Mouse (Mus musculus) c-Kit-positive CD71-negative TER-119-negative erythroid progenitor cells, embryonic 14.5 days (primary cell): Measurements from ENCODE around the gene Tnfrsf13b.
A peak's percentile ranks its signal among the peaks of the same experiment; 100 is the strongest.

Source experiments
- DNase-seq: peaks from one replicate; pipeline ENCODE4 v3.0.0-alpha.2; 2013; ENCODE audit warnings: low read depth

Tnfrsf13b gene

GRCm38 (mm10) chr11:61126606-61127355 is at the start of gene Tnfrsf13b:
Gene Tnfrsf13b (plus strand): TSS chr11:61126755.
- no peak for DNase-seq

DNA sequence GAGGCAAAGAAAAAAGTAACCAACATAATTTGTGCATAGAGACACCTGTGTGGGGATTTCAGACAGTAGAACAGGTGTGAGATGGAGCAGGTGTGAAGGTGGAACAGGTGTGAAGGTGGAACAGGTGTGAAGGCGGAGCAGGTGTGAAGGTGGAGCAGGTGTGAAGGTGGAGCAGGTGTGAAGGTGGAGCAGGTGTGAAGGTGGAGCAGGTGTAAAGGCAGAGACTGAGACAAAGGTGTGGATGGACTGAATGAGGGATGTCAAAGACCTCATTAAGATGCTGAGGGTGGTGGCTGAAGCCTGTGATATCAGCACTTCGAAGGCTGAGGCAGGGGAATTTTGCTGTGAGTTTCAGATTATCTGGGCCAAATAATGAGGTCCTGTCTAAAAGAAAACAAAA is 44.9 kb upstream of the Tnfrsf13b start:
- no peak for DNase-seq

DNA sequence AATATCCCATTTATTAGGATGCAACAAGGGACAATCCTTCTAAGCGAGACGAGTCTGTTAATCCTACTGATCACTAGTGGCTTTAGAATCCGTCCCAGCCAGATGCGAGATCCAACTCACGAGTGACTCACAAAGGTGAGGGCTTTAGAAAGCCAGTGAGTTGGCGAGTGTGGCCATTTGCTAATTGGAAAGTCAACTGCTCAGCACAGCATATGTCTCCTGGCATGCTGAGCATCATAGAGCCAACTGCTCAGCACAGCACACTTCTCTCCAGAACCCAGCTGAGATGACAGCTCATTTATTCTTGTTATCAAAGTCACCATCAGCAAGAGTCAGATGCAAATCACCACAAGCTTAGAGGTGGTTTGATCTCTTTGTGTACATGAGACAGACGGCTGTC is 36.4 kb upstream of the Tnfrsf13b start:
- DNase-seq: no peak

GRCm38 (mm10) chr11:61091192-61091591 is 35.4 kb upstream of the Tnfrsf13b start:
- DNase-seq: no peak

GRCm38 (mm10) chr11:61091642-61092262 is 34.8 kb upstream of the Tnfrsf13b start:
- peak; percentile 44 for DNase-seq

- DNase-seq: no peak
Measured at GRCm38 (mm10) chr11:61098046-61098445, 28.5 kb upstream of the Tnfrsf13b start.

- DNase-seq: no peak
Measured at GRCm38 (mm10) chr11:61102397-61103339, 23.9 kb upstream of the Tnfrsf13b start.

GRCm38 (mm10) chr11:61104241-61104901 is 22.2 kb upstream of the Tnfrsf13b start:
- peak; percentile 87 for DNase-seq

DNA sequence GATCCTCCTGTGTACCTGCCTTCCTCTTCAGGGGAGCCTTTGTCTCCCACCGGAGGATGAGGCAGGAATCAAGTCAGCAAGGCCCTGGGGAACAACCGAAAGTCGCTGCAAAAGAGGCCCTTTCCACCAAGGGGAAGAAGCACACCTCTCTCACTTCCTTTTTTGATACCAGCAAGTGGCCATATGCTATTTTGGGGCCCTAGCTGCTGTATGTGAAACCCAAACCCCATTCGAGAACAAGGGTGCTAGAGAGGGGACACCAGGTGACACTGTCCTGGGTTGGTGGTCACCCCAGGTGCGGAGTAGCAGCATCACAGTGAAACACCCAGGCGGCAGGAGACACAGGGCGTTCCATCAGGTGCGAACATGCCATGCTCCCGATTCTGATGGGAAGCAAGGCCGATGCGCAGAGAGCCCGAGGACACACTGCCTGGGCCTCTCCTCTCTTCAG is 17.6 kb upstream of the Tnfrsf13b start:
- DNase-seq: no peak

- DNase-seq: no peak
Measured at GRCm38 (mm10) chr11:61109707-61110106, 16.8 kb upstream of the Tnfrsf13b start.

DNA sequence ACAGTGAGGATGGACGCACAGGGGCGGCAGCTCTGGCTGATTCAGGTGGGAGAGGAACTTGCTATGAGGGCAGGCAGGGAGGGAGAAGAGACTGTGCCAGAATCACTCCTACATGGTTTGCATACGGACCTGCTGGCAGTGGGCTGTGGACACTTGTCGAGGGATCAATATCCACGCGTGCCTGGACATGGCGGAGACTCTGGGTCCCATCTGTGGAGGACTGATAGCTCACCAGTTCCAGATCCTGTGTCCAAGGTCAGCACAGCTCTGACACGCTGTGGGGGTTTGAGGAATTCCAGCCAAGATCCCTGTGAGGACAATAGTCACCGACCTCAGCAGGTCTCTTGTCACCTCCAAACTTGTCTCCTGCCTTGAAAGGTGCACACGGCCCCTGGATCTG is 16.4 kb upstream of the Tnfrsf13b start:
- DNase-seq: no peak

GRCm38 (mm10) chr11:61110928-61111327 is 15.6 kb upstream of the Tnfrsf13b start:
- no peak for DNase-seq

DNA sequence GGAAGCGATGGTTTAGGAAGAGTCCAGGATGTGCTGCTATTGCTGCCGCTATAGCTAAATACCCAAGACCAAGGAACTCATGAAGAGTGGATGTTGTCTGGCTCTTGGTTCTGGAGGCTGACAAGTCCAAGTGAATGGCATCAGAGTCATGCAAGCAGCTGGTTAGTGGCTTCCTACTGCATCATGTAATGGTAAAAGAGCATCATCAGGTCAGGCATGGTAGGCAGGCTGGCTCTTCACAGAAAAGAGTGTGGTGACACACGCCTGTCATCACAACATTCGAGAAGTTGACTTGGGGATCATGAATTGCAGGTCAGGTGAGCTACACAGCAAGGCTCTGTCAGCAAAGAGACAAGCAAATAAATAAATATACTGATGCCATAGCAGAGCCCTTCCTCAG is 15.1 kb upstream of the Tnfrsf13b start:
- DNase-seq: no peak

DNA sequence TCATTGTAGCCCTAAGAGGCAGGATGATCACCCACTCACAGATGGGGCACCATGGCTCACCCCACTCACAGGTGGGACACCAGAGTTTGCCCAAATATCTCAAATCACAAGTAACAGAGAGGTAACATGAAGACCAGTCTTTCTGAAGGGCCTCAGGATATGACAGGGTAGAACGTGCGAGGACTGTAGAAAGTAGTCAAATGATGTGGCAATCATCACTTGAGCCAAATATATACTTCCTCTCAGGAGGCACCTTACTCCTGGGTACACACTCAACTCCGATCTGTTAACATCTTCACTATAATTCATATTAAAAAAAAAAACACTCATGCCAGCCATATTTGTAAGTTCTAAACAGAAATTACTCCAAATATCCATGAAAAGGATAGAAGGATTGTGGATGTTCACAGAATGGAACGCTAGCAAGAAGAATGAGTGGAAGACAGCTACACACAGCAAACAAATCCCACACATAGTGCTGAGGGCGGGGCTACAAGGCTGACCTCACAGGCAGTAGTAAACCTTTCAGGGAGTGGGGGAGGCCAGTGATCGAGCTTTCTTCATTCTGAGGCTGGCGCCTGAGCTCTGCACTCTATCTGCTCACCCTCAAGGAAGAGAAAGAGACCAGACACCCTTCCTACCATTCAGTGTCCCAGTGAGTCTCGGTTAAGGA is 14.1 kb upstream of the Tnfrsf13b start:
- no peak for DNase-seq

DNA sequence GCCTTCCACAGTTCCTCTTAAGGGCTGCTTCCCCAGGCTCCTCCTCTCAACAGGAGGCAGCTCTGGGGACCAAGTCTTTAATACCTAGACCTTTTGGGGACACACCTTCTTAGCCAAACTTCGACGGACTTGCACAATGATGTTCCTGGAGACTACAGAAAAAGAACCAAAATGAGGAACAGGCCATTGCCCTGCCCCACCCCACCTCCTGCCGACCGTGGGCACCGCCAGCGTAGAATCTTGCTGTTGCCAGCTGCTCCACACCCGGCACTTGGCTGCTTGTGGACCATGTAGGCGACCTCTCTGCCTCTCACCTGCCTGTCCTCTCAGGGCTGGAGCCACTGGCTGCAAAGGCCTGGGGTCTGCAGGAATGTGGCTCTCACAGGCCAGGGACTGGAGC is 10.3 kb upstream of the Tnfrsf13b start:
- DNase-seq: no peak

DNA sequence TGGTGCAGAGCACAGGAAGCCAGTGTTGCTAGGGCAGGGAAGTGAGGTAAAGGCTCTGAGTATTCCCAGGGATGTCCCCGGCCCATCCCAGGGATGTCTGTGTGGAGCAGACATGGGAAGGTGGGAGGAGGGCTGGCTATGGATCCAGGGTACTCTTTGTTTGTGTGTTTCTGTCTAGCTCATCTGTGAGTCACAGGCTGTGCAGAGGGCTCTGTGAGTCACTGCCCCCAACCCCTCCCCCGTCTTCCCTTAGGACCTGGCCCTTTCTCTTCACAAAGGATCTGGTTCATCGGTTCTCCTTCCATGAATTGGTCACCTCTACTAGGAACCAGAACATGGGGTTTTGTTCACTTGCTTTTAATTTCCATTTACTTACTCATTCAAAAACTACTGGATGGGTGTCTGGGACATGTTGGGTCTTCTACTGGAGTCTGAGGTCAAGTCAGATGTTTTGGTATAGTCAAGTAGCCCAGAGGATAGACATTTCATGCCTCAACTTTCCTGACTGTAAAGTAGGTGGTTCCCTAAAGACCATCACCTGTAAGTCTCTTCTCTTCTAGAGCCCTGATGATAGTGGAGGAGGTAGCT is 6.5 kb upstream of the Tnfrsf13b start:
- DNase-seq: no peak

GRCm38 (mm10) chr11:61122283-61122768 is 4.2 kb upstream of the Tnfrsf13b start:
- DNase-seq: no peak

GRCm38 (mm10) chr11:61122769-61123288 is 3.7 kb upstream of the Tnfrsf13b start:
- DNase-seq: no peak

GRCm38 (mm10) chr11:61123886-61124285 is 2.7 kb upstream of the Tnfrsf13b start:
- DNase-seq: no peak

DNA sequence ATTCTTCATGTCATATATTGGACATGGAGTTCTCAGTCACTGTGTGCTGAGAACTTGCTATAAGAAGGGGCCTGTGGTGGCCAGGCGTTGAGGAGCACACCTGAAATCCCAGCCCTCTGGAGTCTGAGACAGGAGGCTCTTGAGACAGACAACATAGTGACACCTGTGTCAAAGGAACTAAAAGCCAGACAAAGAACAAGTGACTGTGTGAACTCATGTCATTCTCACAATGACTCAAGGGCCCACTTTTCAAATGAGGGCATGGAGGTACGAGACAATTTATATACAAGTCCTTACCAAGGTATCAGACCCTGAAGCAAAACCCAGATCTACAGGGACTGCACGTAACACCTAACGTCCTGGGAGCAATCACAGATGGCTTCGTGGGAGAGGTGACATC is 585 bp upstream of the Tnfrsf13b start:
- no peak for DNase-seq
